Mouse (Mus musculus): Measurements from ENCODE around the gene Rnf39.

DNA sequence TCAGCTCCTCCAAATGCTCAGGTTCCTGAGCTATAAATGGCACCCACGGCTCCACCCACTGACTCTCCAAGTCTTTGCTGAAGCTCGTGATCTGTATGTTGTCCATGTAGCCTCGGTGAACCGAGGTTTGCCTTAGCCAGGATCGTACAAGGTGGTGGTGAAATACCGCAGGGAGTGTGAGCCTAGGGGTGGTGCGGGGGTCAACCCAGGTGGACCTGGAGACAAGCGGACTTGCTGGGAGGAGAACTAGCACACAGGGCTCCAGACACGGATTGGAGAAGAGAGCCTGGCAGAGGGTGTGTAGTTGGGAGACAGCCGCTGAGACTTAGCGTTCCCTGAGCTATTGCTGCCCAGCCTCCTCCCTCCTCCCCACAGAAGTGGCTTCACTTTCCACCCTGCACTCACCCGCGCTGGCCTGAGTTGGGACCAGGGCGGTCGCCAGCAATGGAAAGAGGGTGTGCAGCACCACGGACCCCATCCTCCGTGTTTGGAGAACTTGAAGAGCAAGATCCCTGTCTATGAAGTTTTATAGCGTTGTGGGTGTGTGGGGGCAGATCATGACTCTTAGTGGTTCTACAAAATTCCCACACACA, 38.6 kb downstream of the Rnf39 start, which contains the start of gene 2410137M14Rik:
- TF ChIP-seq EP300 (IDR thresholded peaks at IDR 0.05; ENCODE audit: low read depth): no peak
- TF ChIP-seq CTCF (IDR thresholded peaks at IDR 0.05; ENCODE audit: low read depth): no peak

All from heart, postnatal 0 days (tissue).